Mouse (Mus musculus) CH12.LX (cell line): ENCODE measurements at regions not wholly inside any gene's neighbourhood (a gene's known extent, or its start where the extent isn't known, plus 50 kb on each side); places are given as distances from the start of the nearest gene placed in this dataset.

Source experiments
- DNase-seq: peaks from one replicate; pipeline ENCODE4 v3.0.0-alpha.2; 2013; ENCODE audit errors: extremely low read depth
- H3K27ac ChIP-seq: 2 replicates; pipeline ENCODE4 v1.5.1; 2012; ENCODE audit warnings: low read depth, mild to moderate bottlenecking, control low read depth, moderate library complexity; ENCODE audit not compliant: insufficient read depth
- H3K27me3 ChIP-seq: replicated peaks from 2 replicates; pipeline ENCODE3; 2012; ENCODE audit warnings: inconsistent platforms
- H3K36me3 ChIP-seq, 2 experiments: replicated peaks in 1 of 2; 2 replicates each; pipeline versions ENCODE3 to v1.6.1; 2012; ENCODE audit warnings: inconsistent platforms in 1 of 2, low read length in 1 of 2, mild to moderate bottlenecking in 1 of 2, mixed read lengths in 1 of 2, moderate library complexity in 1 of 2; ENCODE audit not compliant: control insufficient read depth in 1 of 2, insufficient read depth in 1 of 2
- H3K4me1 ChIP-seq, 2 experiments: 2 replicates each; pipeline ENCODE4 v1.6.1; 2012; ENCODE audit warnings: inconsistent platforms in 1 of 2, moderate library complexity in 1 of 2; ENCODE audit not compliant: insufficient read depth in 2 of 2, control insufficient read depth in 1 of 2
- H3K4me2 ChIP-seq: 2 replicates; pipeline ENCODE4 v1.6.1; 2012; ENCODE audit warnings: low read depth, mild to moderate bottlenecking, control low read depth; ENCODE audit not compliant: poor library complexity, insufficient read depth, severe bottlenecking
- H3K4me3 ChIP-seq, 3 experiments: fragments of 150-350 bp in 1 of 3; sonication (generic) in 1 of 3; replicated peaks in 1 of 3; 2 replicates each; pipeline versions ENCODE3 to v1.5.1; 2011 to 2012; ENCODE audit warnings: low read depth in 2 of 3, low read length in 2 of 3, mild to moderate bottlenecking in 2 of 3, moderate library complexity in 2 of 3, control low read depth in 1 of 3, improper control_type of control experiment in 1 of 3, inconsistent platforms in 1 of 3, mixed read lengths in 1 of 3; ENCODE audit not compliant: poor library complexity in 1 of 3
- H3K79me2 ChIP-seq: replicated peaks from 2 replicates; pipeline ENCODE4 v1.6.1; 2012; ENCODE audit warnings: mild to moderate bottlenecking, moderate library complexity; ENCODE audit not compliant: control insufficient read depth, poor library complexity, insufficient read depth, severe bottlenecking; ENCODE audit errors: extremely low read depth
- H3K9ac ChIP-seq: 2 replicates; pipeline ENCODE4 v1.6.1; 2012; ENCODE audit warnings: low read depth, mild to moderate bottlenecking, control low read depth, moderate library complexity; ENCODE audit not compliant: insufficient read depth
- H3K9me3 ChIP-seq: replicated peaks from 2 replicates; pipeline ENCODE3; 2012; ENCODE audit warnings: low read length, inconsistent platforms, mixed read lengths
- BHLHE40 ChIP-seq: IDR thresholded peaks from 2 replicates; pipeline ENCODE4 v1.6.1; 2011; ENCODE audit warnings: mild to moderate bottlenecking, low read depth, low read length, improper control_type of control experiment
- CHD1 ChIP-seq: IDR thresholded peaks from 2 replicates; pipeline ENCODE4 v1.6.1; 2012; ENCODE audit warnings: low read depth, low read length, improper control_type of control experiment, inconsistent platforms
- CTCF ChIP-seq, 2 experiments: IDR thresholded peaks in 1 of 2; conservative IDR thresholded peaks in 1 of 2; 2 replicates each; pipeline ENCODE4 v1.5.1; 2011 to 2012; ENCODE audit warnings: low read depth in 2 of 2, low read length in 2 of 2, improper control_type of control experiment in 1 of 2, inconsistent platforms in 1 of 2, mild to moderate bottlenecking in 1 of 2, moderate library complexity in 1 of 2
- ETS1 ChIP-seq: conservative IDR thresholded peaks from 2 replicates; pipeline ENCODE4 v1.6.1; 2012; ENCODE audit warnings: low read depth, mild to moderate bottlenecking, inconsistent platforms, low read length, improper control_type of control experiment, moderate library complexity
- HCFC1 ChIP-seq: IDR thresholded peaks from 2 replicates; pipeline ENCODE4 v1.6.1; 2012; ENCODE audit warnings: low read depth, mild to moderate bottlenecking, inconsistent platforms, low read length, improper control_type of control experiment
- JUN ChIP-seq: IDR thresholded peaks from 2 replicates; pipeline ENCODE4 v1.6.1; 2011; ENCODE audit warnings: low read depth, mild to moderate bottlenecking, low read length, improper control_type of control experiment, moderate library complexity; ENCODE audit not compliant: insufficient read depth
- MAZ ChIP-seq: IDR thresholded peaks from 2 replicates; pipeline ENCODE4 v1.6.1; 2012; ENCODE audit warnings: low read depth, mild to moderate bottlenecking, inconsistent platforms, low read length, improper control_type of control experiment, moderate library complexity
- MEF2A ChIP-seq: IDR thresholded peaks from 2 replicates; pipeline ENCODE4 v1.6.1; 2014; ENCODE audit warnings: low read depth, mild to moderate bottlenecking, inconsistent platforms, low read length, improper control_type of control experiment, borderline replicate concordance
- MXI1 ChIP-seq: IDR thresholded peaks from 2 replicates; pipeline ENCODE4 v1.6.1; 2011; ENCODE audit warnings: mild to moderate bottlenecking, low read depth, low read length, improper control_type of control experiment
- NELFE ChIP-seq: IDR thresholded peaks from 2 replicates; pipeline ENCODE4 v1.6.1; 2011; ENCODE audit warnings: low read depth, low read length, improper control_type of control experiment
- NRF1 ChIP-seq: IDR thresholded peaks from 2 replicates; pipeline ENCODE4 v1.6.1; 2014; ENCODE audit warnings: low read depth, mild to moderate bottlenecking, inconsistent platforms, low read length, improper control_type of control experiment, moderate library complexity
- PAX5 ChIP-seq: IDR thresholded peaks from 2 replicates; pipeline ENCODE4 v1.6.1; 2012; ENCODE audit warnings: low read length, inconsistent platforms, mixed read lengths
- POLR2AphosphoS2 ChIP-seq: IDR thresholded peaks from 2 replicates; pipeline ENCODE4 v1.6.1; 2011; ENCODE audit warnings: low read depth, low read length, improper control_type of control experiment
- SMC3 ChIP-seq: IDR thresholded peaks from 2 replicates; pipeline ENCODE4 v1.6.1; 2011; ENCODE audit warnings: low read depth, low read length, improper control_type of control experiment
- UBTF ChIP-seq: IDR thresholded peaks from 2 replicates; pipeline ENCODE4 v1.6.1; 2012; ENCODE audit warnings: low read depth, mild to moderate bottlenecking, inconsistent platforms, low read length, improper control_type of control experiment, moderate library complexity
- ZNF384 ChIP-seq: IDR thresholded peaks from 2 replicates; pipeline ENCODE4 v1.6.1; 2012; ENCODE audit warnings: low read depth, low read length, improper control_type of control experiment, inconsistent platforms
- dilution Hi-C: fragments of 300-500 bp; cut with MboI; formaldehyde crosslinking; loops from 2 replicates; pipeline ENCODE4 v1.14.3; 2020; ENCODE audit warnings: low sequenced_read_pairs; ENCODE audit not compliant: extremely low pct_unique_long_range_greater_than_20kb, extremely low pct_ligation_motif_present
- in situ Hi-C: fragments of 300-500 bp; cut with MboI; formaldehyde crosslinking; loops from 3 replicates; pipeline ENCODE4 v1.14.3; 2019; ENCODE audit warnings: low sequenced_read_pairs, low pct_ligation_motif_present, low pct_unique_long_range_greater_than_20kb, mixed read lengths

GRCm38 (mm10) chr3:102664665-102665190 is 69.6 kb upstream of the Tspan2 start:
- in situ Hi-C loops: no loop called here
- Histone ChIP-seq H3K36me3 (no peaks in the 10 kb centered on the region), H3K79me2 (no peaks in the 10 kb centered on the region), H3K4me3 (no peak overlapping the region), H3K9ac (no peak overlapping the region), H3K4me1 (peaks cover 0 to 5% of the 10 kb centered on the region in 2 experiments; a peak in 2 of 4 replicates)
- no peak for TF ChIP-seq HCFC1
- no peak for TF ChIP-seq CTCF (conservative IDR thresholded peaks at IDR 0.05 in 1 of 2, IDR thresholded peaks at IDR 0.05 in 1 of 2; ENCODE audit: low read depth in 2 of 2, low read length in 2 of 2)
- no peak for TF ChIP-seq NRF1
- TF ChIP-seq BHLHE40: no peak
- TF ChIP-seq, all 38 proteins: peak for 0
- H3K4me2 ChIP-seq: no peak overlapping the region
- DNase-seq: no peak
- dilution Hi-C loops: no loop called here
- no peaks in the 10 kb centered on the region for H3K27me3 ChIP-seq
- peaks cover 2% of the 10 kb centered on the region for H3K9me3 ChIP-seq
- H3K27ac ChIP-seq: no peak overlapping the region

GRCm38 (mm10) chr3:102667796-102668195 is 66.5 kb upstream of the Tspan2 start:
- no peaks in the 10 kb centered on the region for H3K36me3 ChIP-seq
- H3K4me3 ChIP-seq: no peak overlapping the region
- peaks cover 2% of the 10 kb centered on the region for H3K9me3 ChIP-seq
- in situ Hi-C loops (no loop called here), dilution Hi-C loops (no loop called here)
- DNase-seq: no peak
- peaks cover 0 to 4% of the 10 kb centered on the region in 2 experiments; a peak in 2 of 4 replicates for H3K4me1 ChIP-seq
- no peak overlapping the region for H3K27ac ChIP-seq
- H3K79me2 ChIP-seq: no peaks in the 10 kb centered on the region
- no peaks in the 10 kb centered on the region for H3K27me3 ChIP-seq
- no peak overlapping the region for H3K9ac ChIP-seq
- no peak overlapping the region for H3K4me2 ChIP-seq
- TF ChIP-seq NELFE (no peak), MXI1 (no peak), SMC3 (no peak), PAX5 (no peak), MAZ (no peak), CTCF (conservative IDR thresholded peaks at IDR 0.05 in 1 of 2, IDR thresholded peaks at IDR 0.05 in 1 of 2; ENCODE audit: low read depth in 2 of 2, low read length in 2 of 2) (no peak), UBTF (no peak), JUN (no peak), POLR2AphosphoS2 (no peak)
- TF ChIP-seq, all 38 proteins: peak for 0

DNA sequence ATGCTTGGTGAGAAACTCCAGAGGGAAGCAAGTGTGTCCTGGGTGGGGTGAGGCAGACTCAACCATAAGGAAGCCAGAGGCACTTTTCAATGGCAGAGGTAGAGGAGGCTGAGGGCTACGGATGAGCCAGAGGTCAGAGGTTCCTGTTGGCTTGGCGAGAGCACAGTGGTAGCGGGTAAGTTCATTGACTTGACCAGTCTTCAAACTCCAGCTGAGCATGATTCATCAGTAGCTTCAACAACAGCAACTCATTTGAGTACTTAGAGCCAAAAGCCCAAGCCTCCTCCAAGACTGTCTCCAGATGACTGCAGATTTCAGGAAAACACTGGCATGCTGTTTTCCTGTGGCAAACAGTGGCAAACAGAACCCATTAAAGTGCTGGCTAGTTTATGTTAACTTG is 65.8 kb upstream of the Tspan2 start:
- in situ Hi-C loops: no loop called here
- TF ChIP-seq MXI1 (no peak), MEF2A (no peak), UBTF (no peak), CHD1 (no peak), ETS1 (no peak), ZNF384 (no peak)
- H3K4me3 ChIP-seq: no peak overlapping the region
- peaks cover under 1 to 11% of the 10 kb centered on the region in 2 experiments; a peak in 3 of 4 replicates for H3K4me1 ChIP-seq
- H3K36me3 ChIP-seq: no peaks in the 10 kb centered on the region
- H3K79me2 ChIP-seq: no peaks in the 10 kb centered on the region
- H3K27me3 ChIP-seq: no peaks in the 10 kb centered on the region
- no peak overlapping the region for H3K4me2 ChIP-seq
- dilution Hi-C loops: no loop called here
- H3K27ac ChIP-seq: no peak overlapping the region
- H3K9ac ChIP-seq: no peak overlapping the region
- peaks cover 2% of the 10 kb centered on the region for H3K9me3 ChIP-seq
- no peak for DNase-seq
